Mouse (Mus musculus): ENCODE data around the gene Kmt5a. TPM values are rescaled to one million over a fixed set of nuclear protein-coding genes. Genes with fewer than 3 reads are reported as not detected.

Gene Kmt5a
- polyA plus RNA-seq, 1 experiment = 58.0 TPM

DNA sequence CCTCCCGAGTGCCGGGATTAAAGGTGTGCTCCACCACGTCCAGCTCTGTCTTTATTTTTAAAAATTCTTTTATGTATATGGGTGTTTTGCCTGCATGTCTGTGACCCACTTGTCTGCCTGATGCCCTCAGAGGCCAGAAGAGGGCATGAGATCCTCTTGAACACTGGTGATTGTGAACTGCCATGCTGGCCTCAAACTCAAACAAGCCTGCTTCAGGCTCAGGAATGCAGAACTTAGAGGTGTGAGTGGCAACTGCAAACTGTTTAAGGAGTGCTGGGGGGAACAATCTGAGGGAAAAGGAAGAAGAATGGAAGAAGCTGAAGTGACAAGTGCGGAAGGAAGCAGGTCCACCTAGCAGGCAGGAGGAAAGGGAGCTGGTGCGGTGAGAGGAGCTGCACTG lies 1.5 kb upstream of the Kmt5a start:
- Histone ChIP-seq H3K36me3 (ENCODE audit: control insufficient read depth, insufficient read depth) (no peaks in the 10 kb centered on the region), H3K4me2 (ENCODE audit: low read depth) (no peak overlapping the region), H3K27me3 (ENCODE audit: control insufficient read depth, insufficient read depth, insufficient read length) (no peaks in the 10 kb centered on the region), H3ac (ENCODE audit: control insufficient read depth, insufficient read length) (no peak overlapping the region), H3K4me3 (peak overlapping the region; percentile 75), H3K79me2 (ENCODE audit: control insufficient read depth, insufficient read depth) (peaks cover 27% of the 10 kb centered on the region)
- no peak for TF ChIP-seq POLR2AphosphoS2 (IDR thresholded peaks at IDR 0.05; ENCODE audit: insufficient read length, low read depth)
- no peak for TF ChIP-seq TCF3 (IDR thresholded peaks at IDR 0.05; ENCODE audit: insufficient read length, low read depth)
- TF ChIP-seq CEBPB (IDR thresholded peaks at IDR 0.05; ENCODE audit: insufficient read depth, poor library complexity, severe bottlenecking) = no peak
- TF ChIP-seq SRF (IDR thresholded peaks at IDR 0.05; ENCODE audit: control insufficient read depth, insufficient read length, low read depth) = no peak
- no peak for TF ChIP-seq USF1 (IDR thresholded peaks at IDR 0.05; ENCODE audit: low read depth)
- no peak for TF ChIP-seq MYOG (IDR thresholded peaks at IDR 0.05; ENCODE audit: control insufficient read depth in 1 of 3, insufficient read depth in 1 of 3, insufficient read length in 2 of 3, low read depth in 2 of 3)
- no peak for TF ChIP-seq E2F4 (IDR thresholded peaks at IDR 0.05; ENCODE audit: insufficient read depth)
- TF ChIP-seq REST (IDR thresholded peaks at IDR 0.05; ENCODE audit: insufficient read depth, insufficient read length) = no peak
- TF ChIP-seq MAX (IDR thresholded peaks at IDR 0.05; ENCODE audit: low read depth) = no peak

DNA sequence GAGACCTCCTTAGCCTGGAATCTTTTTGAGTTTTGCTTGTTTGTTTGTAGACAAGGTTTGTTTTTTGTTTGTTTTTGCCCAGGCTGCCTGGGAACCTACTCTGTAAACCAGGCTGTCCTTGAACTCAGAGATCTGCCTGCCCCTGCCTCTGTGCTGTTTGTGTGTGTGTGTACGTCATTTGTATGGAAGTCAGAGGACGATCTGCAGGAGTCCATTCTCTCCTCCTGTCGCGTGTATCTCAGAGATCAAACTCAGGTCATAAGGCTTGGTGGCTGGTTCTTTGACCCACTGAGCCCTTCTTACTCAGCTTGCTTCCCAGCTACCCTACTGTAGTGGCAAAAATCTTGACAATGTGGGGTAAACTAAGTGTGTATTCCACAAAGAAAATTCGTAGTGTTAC lies 984 bp upstream of the Kmt5a start:
- Histone ChIP-seq H3K4me2 (ENCODE audit: low read depth) (peak overlapping the region; percentile 94), H3K36me3 (ENCODE audit: control insufficient read depth, insufficient read depth) (no peaks in the 10 kb centered on the region), H3K79me2 (ENCODE audit: control insufficient read depth, insufficient read depth) (peaks cover 32% of the 10 kb centered on the region), H3K4me3 (peak overlapping the region; percentile 75), H3ac (ENCODE audit: control insufficient read depth, insufficient read length) (no peak overlapping the region), H3K27me3 (ENCODE audit: control insufficient read depth, insufficient read depth, insufficient read length) (no peaks in the 10 kb centered on the region)
- TF ChIP-seq POLR2AphosphoS2 (IDR thresholded peaks at IDR 0.05; ENCODE audit: insufficient read length, low read depth) (peak; percentile 10), CEBPB (IDR thresholded peaks at IDR 0.05; ENCODE audit: insufficient read depth, poor library complexity, severe bottlenecking) (no peak), USF1 (IDR thresholded peaks at IDR 0.05; ENCODE audit: low read depth) (no peak), TCF12 (IDR thresholded peaks at IDR 0.05; ENCODE audit: insufficient read depth, poor library complexity, severe bottlenecking) (no peak), POLR2A (IDR thresholded peaks at IDR 0.05; ENCODE audit: insufficient read length, low read depth) (no peak)

DNA sequence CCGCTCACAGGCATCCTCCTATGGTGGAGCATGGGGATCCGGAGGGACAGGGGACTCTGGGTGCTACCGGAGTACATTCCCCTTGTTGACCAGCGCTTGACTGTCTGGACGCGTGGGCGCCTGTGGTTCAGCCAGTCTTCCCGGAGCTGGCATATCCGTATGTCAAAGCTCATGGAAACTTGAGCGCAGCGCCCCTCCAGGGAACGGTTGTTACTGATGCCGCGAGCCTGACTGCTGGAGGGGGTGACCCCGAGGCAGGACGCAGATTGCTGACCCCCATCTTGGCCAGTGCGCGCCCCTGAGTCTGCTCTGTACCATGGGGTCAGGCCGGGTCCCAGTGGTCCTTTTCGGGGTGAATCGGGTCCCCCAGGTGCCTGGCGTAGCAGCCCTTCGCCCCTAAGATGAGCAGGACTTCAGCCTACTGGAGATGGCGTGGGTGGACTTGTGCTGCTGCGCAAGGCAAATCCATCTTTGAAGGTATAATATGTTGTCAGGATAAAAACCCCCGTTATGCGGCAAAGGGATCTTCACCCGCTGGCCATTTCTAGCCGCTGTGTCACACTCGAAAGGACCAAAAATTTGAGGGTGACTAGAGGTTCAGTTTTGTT lies 468 bp downstream of the Kmt5a start:
- H3K27me3 ChIP-seq (ENCODE audit: control insufficient read depth, insufficient read depth, insufficient read length) = no peaks in the 10 kb centered on the region
- H3K4me2 ChIP-seq (ENCODE audit: low read depth) = peak overlapping the region; percentile 73
- H3ac ChIP-seq (ENCODE audit: control insufficient read depth, insufficient read length) = peak overlapping the region; percentile 16
- H3K79me2 ChIP-seq (ENCODE audit: control insufficient read depth, insufficient read depth) = peaks cover 42% of the 10 kb centered on the region
- TF ChIP-seq MAX (IDR thresholded peaks at IDR 0.05; ENCODE audit: low read depth) (no peak), MYOG (IDR thresholded peaks at IDR 0.05; ENCODE audit: control insufficient read depth in 1 of 3, insufficient read depth in 1 of 3, insufficient read length in 2 of 3, low read depth in 2 of 3) (no peak), REST (IDR thresholded peaks at IDR 0.05; ENCODE audit: insufficient read depth, insufficient read length) (no peak), SRF (IDR thresholded peaks at IDR 0.05; ENCODE audit: control insufficient read depth, insufficient read length, low read depth) (no peak), POLR2A (IDR thresholded peaks at IDR 0.05; ENCODE audit: insufficient read length, low read depth) (no peak), E2F4 (IDR thresholded peaks at IDR 0.05; ENCODE audit: insufficient read depth) (no peak), MYOD1 (IDR thresholded peaks at IDR 0.05; ENCODE audit: control insufficient read depth in 1 of 3, insufficient read length in 2 of 3, low read depth in 2 of 3) (no peak), POLR2AphosphoS2 (IDR thresholded peaks at IDR 0.05; ENCODE audit: insufficient read length, low read depth) (no peak), USF1 (IDR thresholded peaks at IDR 0.05; ENCODE audit: low read depth) (no peak), TCF3 (IDR thresholded peaks at IDR 0.05; ENCODE audit: insufficient read length, low read depth) (no peak), TCF12 (IDR thresholded peaks at IDR 0.05; ENCODE audit: insufficient read depth, poor library complexity, severe bottlenecking) (no peak), CEBPB (IDR thresholded peaks at IDR 0.05; ENCODE audit: insufficient read depth, poor library complexity, severe bottlenecking) (no peak)
- H3K4me3 ChIP-seq = peak overlapping the region; percentile 75
- H3K36me3 ChIP-seq (ENCODE audit: control insufficient read depth, insufficient read depth) = no peaks in the 10 kb centered on the region

DNA sequence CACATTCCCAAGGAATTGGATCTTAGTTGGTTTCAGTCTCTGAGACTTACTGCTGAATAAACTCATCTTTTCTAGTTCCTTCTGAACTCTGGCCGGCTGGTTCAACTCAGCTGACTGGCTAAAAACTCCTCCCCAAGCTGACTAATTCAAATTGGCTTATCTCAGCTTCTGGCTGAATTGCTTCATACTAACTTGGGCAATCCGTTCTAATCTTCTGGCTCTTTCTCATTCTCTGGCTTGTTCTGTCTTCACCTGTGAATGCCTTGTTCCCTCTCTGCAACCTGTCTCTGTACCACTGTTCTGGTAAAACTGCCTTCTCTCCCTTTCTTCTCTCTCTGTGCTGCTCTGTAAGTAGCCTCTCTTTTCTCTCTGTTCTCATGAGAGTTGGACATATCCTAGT lies 2.9 kb downstream of the Kmt5a start:
- Histone ChIP-seq H3ac (ENCODE audit: control insufficient read depth, insufficient read length) (no peak overlapping the region), H3K27me3 (ENCODE audit: control insufficient read depth, insufficient read depth, insufficient read length) (no peaks in the 10 kb centered on the region), H3K36me3 (ENCODE audit: control insufficient read depth, insufficient read depth) (no peaks in the 10 kb centered on the region), H3K79me2 (ENCODE audit: control insufficient read depth, insufficient read depth) (peaks cover 56% of the 10 kb centered on the region), H3K4me3 (no peak overlapping the region), H3K4me2 (ENCODE audit: low read depth) (no peak overlapping the region)
- TF ChIP-seq SRF (IDR thresholded peaks at IDR 0.05; ENCODE audit: control insufficient read depth, insufficient read length, low read depth) (no peak), CEBPB (IDR thresholded peaks at IDR 0.05; ENCODE audit: insufficient read depth, poor library complexity, severe bottlenecking) (peak; percentile 58; the same call in 1 of the 2 replicates)

DNA sequence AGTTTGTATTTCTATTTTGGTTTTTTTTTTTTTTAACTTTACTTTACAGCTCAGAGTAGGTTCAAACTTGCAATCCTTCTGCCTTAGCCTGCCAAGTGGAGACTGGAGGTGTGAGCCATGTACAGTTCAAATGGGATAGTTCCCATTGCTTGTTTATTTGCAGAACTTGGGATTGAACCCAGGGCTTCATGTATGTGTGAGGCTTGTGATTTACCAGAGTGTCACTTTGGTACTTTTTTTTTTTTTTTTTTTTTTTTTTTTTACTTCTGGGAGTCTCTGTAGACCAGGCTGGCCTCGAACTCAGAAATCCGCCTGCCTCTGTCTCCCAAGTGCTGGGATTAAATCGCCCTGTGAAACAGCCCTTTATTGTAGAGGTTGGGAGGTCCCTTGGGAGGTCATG lies 4.5 kb downstream of the Kmt5a start:
- no peak for TF ChIP-seq CEBPB (IDR thresholded peaks at IDR 0.05; ENCODE audit: insufficient read depth, poor library complexity, severe bottlenecking)
- no peak for TF ChIP-seq TCF3 (IDR thresholded peaks at IDR 0.05; ENCODE audit: insufficient read length, low read depth)
- no peak for TF ChIP-seq TCF12 (IDR thresholded peaks at IDR 0.05; ENCODE audit: insufficient read depth, poor library complexity, severe bottlenecking)
- Histone ChIP-seq H3ac (ENCODE audit: control insufficient read depth, insufficient read length) (no peak overlapping the region), H3K79me2 (ENCODE audit: control insufficient read depth, insufficient read depth) (peaks cover 68% of the 10 kb centered on the region), H3K27me3 (ENCODE audit: control insufficient read depth, insufficient read depth, insufficient read length) (no peaks in the 10 kb centered on the region), H3K36me3 (ENCODE audit: control insufficient read depth, insufficient read depth) (peaks cover 7% of the 10 kb centered on the region), H3K4me2 (ENCODE audit: low read depth) (peak overlapping the region; percentile 86), H3K4me3 (peak overlapping the region; percentile 58)
